Mouse (Mus musculus): ENCODE results near the gene 4930407I10Rik. TPM values are rescaled to one million over a fixed set of nuclear protein-coding genes. Genes with fewer than 3 reads are reported as not detected.

The 4930407I10Rik gene
- polyA plus RNA-seq, 3 experiments from 2014 or later: not detected

GRCm38 (mm10) chr15:82063909-82064308 is 5.0 kb downstream of the 4930407I10Rik start:
- ATAC-seq: no peak

GRCm38 (mm10) chr15:82065511-82065910 is 6.6 kb downstream of the 4930407I10Rik start:
- ATAC-seq: no peak

GRCm38 (mm10) chr15:82069898-82070297 is 10.9 kb downstream of the 4930407I10Rik start, which contains the start of gene Mei1:
TSS of gene Mei1 (plus strand) at chr15:82069996.
- no peak for ATAC-seq

GRCm38 (mm10) chr15:82071816-82072469 is 13.0 kb downstream of the 4930407I10Rik start:
- no peak for ATAC-seq

DNA sequence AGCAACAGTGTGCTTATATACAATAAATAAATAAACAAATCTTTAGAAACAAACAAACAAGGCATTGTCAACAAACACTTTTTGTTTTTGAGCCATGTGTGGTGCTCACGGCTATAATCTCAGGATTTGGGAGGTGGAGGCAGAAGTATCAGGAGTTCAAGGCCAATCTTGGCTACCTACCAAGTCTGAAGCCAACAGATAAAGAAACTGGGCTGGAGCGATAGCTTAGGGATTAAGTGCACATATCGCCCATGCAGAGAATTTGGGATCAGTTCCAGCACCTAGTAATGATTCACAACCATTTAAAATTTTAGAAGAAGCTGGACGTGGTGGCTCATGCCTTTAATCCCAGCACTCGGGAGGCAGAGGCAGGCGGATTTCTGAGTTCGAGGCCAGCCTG is 14.5 kb downstream of the 4930407I10Rik start:
- no peak for ATAC-seq

DNA sequence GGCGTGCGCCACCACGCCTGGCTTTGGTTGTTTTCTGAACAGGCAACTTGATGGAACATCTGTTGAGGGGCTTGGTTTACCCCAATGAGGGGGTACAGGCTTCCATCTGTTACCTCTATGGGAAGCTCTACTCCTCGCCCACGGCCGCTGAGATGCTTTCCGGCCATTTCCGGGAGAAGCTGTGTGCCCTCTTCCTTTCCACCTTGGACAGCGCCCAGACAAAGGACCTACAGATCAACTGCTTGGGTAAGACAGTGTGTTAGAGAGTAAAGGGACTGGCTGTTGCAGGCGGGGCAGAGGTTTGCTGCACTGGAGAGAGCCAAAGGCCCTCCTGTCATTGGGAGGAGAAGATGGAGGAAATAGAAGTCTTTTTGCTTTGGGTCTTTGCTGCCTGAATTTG is 20.9 kb downstream of the 4930407I10Rik start:
- no peak for ATAC-seq

DNA sequence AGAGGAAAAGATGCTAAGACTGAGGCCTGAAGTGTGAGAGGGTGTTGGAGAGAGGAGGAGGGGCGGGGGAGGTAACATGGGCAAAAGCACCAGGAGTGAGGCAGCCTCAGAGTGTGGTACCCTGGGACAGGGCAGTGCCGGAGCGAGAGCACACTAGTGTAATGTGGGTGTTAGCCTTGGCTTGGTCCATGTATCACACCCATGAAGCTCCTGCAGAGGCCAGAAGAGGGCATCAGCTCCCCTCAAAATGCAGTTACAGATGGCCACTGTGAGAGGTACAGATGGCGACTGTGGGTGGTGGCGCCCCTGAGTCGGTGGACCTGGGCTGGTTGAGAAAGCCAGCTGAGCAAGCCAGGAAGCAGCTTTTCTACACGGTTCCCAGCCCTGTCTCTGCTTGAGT is 22.2 kb downstream of the 4930407I10Rik start:
- no peak for ATAC-seq

GRCm38 (mm10) chr15:82085606-82086005 is 26.7 kb downstream of the 4930407I10Rik start:
- ATAC-seq: no peak

GRCm38 (mm10) chr15:82086131-82086530 is 27.2 kb downstream of the 4930407I10Rik start:
- no peak for ATAC-seq

DNA sequence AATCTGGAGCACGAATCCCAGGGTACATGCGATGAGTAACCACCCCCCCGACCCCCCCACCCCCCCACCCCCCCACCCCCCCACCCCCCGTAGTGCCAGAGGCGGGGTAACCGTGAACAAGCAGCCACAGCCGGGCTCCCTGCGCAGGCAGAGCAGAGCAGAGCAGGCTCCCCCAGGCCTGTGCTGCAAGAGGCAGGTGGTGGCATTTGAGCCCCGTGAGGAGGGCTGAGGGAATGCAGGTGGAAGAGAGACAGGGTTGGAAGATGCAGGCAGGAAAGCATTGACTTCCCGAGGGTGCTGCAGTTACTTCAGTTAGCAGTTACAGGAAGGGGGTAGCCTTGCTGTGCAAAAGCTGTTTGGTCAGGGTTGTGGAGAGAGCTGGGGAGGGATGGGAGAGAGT is 28.3 kb downstream of the 4930407I10Rik start:
- no peak for ATAC-seq

GRCm38 (mm10) chr15:82091061-82091460 is 32.1 kb downstream of the 4930407I10Rik start:
- ATAC-seq: no peak

- no peak for ATAC-seq
These were observed 48.1 kb downstream of the 4930407I10Rik start for GRCm38 (mm10) chr15:82106953-82107555.

Other genes with a start within 250 kb of the 4930407I10Rik start
- gene Tob2, start 200.4 kb upstream of the 4930407I10Rik start, polyA plus RNA-seq (2017; shearing (Covaris generic)): 10 to 100 TPM; 29.7 to 45.8 (median 34.0) TPM
- gene Phf5a, start 187.2 kb upstream of the 4930407I10Rik start, polyA plus RNA-seq (2017; shearing (Covaris generic)): 100 to 1,000 TPM in 1 of 3 experiments, 10 to 100 TPM in 2; 79.6 to 117 (median 95.2) TPM
- 100 to 1,000 TPM in 1 of 3 experiments, 10 to 100 TPM in 2; 83.2 to 115 (median 93.9) TPM for gene Aco2, start 186.8 kb upstream of the 4930407I10Rik start, polyA plus RNA-seq (2017; shearing (Covaris generic))
- 10 to 100 TPM; 17.4 to 28.3 (median 22.6) TPM for gene Polr3h, start 132.9 kb upstream of the 4930407I10Rik start, polyA plus RNA-seq (2017; shearing (Covaris generic))
- not detected for gene Csdc2, start 122.4 kb upstream of the 4930407I10Rik start, polyA plus RNA-seq (2017; shearing (Covaris generic))
- 10 to 100 TPM in 2 of 3 experiments, 1 to 10 TPM in 1; 9.3 to 33.3 (median 11.7) TPM for gene Pmm1, start 98.2 kb upstream of the 4930407I10Rik start, polyA plus RNA-seq (2017; shearing (Covaris generic))
- not detected for gene 1700029P11Rik, start 78.6 kb upstream of the 4930407I10Rik start, polyA plus RNA-seq (2017; shearing (Covaris generic))
- gene Xrcc6, start 71.3 kb upstream of the 4930407I10Rik start, polyA plus RNA-seq (2017; shearing (Covaris generic)): 10 to 100 TPM; 54.3 to 56.7 (median 54.4) TPM
- gene Desi1, start 25.3 kb upstream of the 4930407I10Rik start, polyA plus RNA-seq (2017; shearing (Covaris generic)): 10 to 100 TPM in 2 of 3 experiments, 1 to 10 TPM in 1; 8.8 to 13.8 (median 12.5) TPM
- gene Snu13, start 11.6 kb upstream of the 4930407I10Rik start, polyA plus RNA-seq (2017; shearing (Covaris generic)): 100 to 1,000 TPM; 178 to 210 (median 205) TPM
- gene Mei1, start 10.8 kb downstream of the 4930407I10Rik start, polyA plus RNA-seq (2017; shearing (Covaris generic)): under 1 TPM in 1 of 3 experiments, not detected in 2; 0.12 TPM
- gene Ccdc134, start 68.8 kb downstream of the 4930407I10Rik start, polyA plus RNA-seq (2017; shearing (Covaris generic)): 10 to 100 TPM; 19.9 to 26.0 (median 20.8) TPM
- gene Srebf2, start 88.0 kb downstream of the 4930407I10Rik start, polyA plus RNA-seq (2017; shearing (Covaris generic)): 10 to 100 TPM; 28.4 to 42.6 (median 35.6) TPM
- gene Shisa8, start 153.7 kb downstream of the 4930407I10Rik start, polyA plus RNA-seq (2017; shearing (Covaris generic)): not detected
- gene Tnfrsf13c, start 165.2 kb downstream of the 4930407I10Rik start, polyA plus RNA-seq (2017; shearing (Covaris generic)): 1 to 10 TPM; 2.3 to 7.1 (median 4.8) TPM
- gene Cenpm, start 185.6 kb downstream of the 4930407I10Rik start, polyA plus RNA-seq (2017; shearing (Covaris generic)): 10 to 100 TPM in 2 of 3 experiments, 1 to 10 TPM in 1; 6.0 to 56.1 (median 12.3) TPM
- not detected for gene 1500009C09Rik, start 193.2 kb downstream of the 4930407I10Rik start, polyA plus RNA-seq (2017; shearing (Covaris generic))
- gene Sept3, start 215.7 kb downstream of the 4930407I10Rik start, polyA plus RNA-seq (2017; shearing (Covaris generic)): not detected
- not detected for gene Wbp2nl, start 239.8 kb downstream of the 4930407I10Rik start, polyA plus RNA-seq (2017; shearing (Covaris generic))